Mouse (Mus musculus): Measurements from ENCODE around the gene Tlx2. TPM values are rescaled to one million over a fixed set of nuclear protein-coding genes. Genes with fewer than 3 reads are reported as not detected.
A peak's percentile ranks its signal among the peaks of the same experiment; 100 is the strongest.

Tlx2 gene
- polyA plus RNA-seq (2016; fragmentation: Nextera tagmentation; extraction: Ambion mirVana), result 5.6 and 12.3 TPM in 2 replicates

DNA sequence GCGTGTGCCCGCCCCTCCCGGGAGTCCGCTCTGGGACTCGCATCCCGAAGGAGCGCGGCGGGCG, at the start of gene Tlx2:
Gene Tlx2 (minus strand): TSS at position 47 of the 64 bp plus-strand sequence.
- peaks cover 100% of the 10 kb centered on the region for H3K27me3 ChIP-seq (ENCODE audit: insufficient read depth, poor library complexity, severe bottlenecking)
- H3K27ac ChIP-seq, result peak within 1 kb of the TSS; percentile 42; the same call in 1 of the 2 replicates
- 1% methylated on average over 10 of the region's 10 CpGs for WGBS
- H3K9me3 ChIP-seq, result no peaks in the 10 kb centered on the region
- no peaks in the 10 kb centered on the region for H3K36me3 ChIP-seq
- H3K4me3 ChIP-seq, result peak within 1 kb of the TSS; percentile 41
- no peak for DNase-seq (ENCODE audit: low spot score)
- H3K4me1 ChIP-seq (replicated peaks), result peaks cover 39% of the 10 kb centered on the region

GRCm38 (mm10) chr6:83119734-83120051, 49.6 kb upstream of the Tlx2 start:
- Histone ChIP-seq H3K9me3 (no peaks in the 10 kb centered on the region), H3K27me3 (ENCODE audit: insufficient read depth, poor library complexity, severe bottlenecking) (no peaks in the 10 kb centered on the region), H3K4me1 (replicated peaks) (peaks cover 83% of the 10 kb centered on the region), H3K36me3 (peaks cover 40% of the 10 kb centered on the region), H3K4me3 (peak overlapping the region; percentile 91), H3K27ac (peak overlapping the region; percentile 99)
- DNase-seq (ENCODE audit: low spot score), result no peak
- 82% methylated on average over 7 of the region's 7 CpGs for WGBS

GRCm38 (mm10) chr6:83118825-83119733, 49.0 kb upstream of the Tlx2 start:
- peaks cover 82% of the 10 kb centered on the region for H3K4me1 ChIP-seq (replicated peaks)
- whole genome bisulfite sequencing, result 89% methylated on average over 14 of the region's 14 CpGs
- peak overlapping the region; percentile 99; the same call in 1 of the 2 replicates for H3K27ac ChIP-seq
- H3K27me3 ChIP-seq (ENCODE audit: insufficient read depth, poor library complexity, severe bottlenecking), result no peaks in the 10 kb centered on the region
- no peaks in the 10 kb centered on the region for H3K9me3 ChIP-seq
- H3K4me3 ChIP-seq, result peak overlapping the region; percentile 91
- H3K36me3 ChIP-seq, result peaks cover 40% of the 10 kb centered on the region
- no peak for DNase-seq (ENCODE audit: low spot score)

- H3K4me1 ChIP-seq (replicated peaks), result peaks cover 75% of the 10 kb centered on the region
- H3K27ac ChIP-seq, result peak overlapping the region; percentile 1; the same call in 1 of the 2 replicates
- no peaks in the 10 kb centered on the region for H3K9me3 ChIP-seq
- WGBS, result 86% methylated on average over 11 of the region's 11 CpGs
- peaks cover 40% of the 10 kb centered on the region for H3K36me3 ChIP-seq
- no peak for DNase-seq (ENCODE audit: low spot score)
- no peaks in the 10 kb centered on the region for H3K27me3 ChIP-seq (ENCODE audit: insufficient read depth, poor library complexity, severe bottlenecking)
- H3K4me3 ChIP-seq, result 0 out of 2 replicates have a peak overlapping the region, but pooled peaks have one; percentile 16
Observed at GRCm38 (mm10) chr6:83118369-83118768, 48.3 kb upstream of the Tlx2 start.

DNA sequence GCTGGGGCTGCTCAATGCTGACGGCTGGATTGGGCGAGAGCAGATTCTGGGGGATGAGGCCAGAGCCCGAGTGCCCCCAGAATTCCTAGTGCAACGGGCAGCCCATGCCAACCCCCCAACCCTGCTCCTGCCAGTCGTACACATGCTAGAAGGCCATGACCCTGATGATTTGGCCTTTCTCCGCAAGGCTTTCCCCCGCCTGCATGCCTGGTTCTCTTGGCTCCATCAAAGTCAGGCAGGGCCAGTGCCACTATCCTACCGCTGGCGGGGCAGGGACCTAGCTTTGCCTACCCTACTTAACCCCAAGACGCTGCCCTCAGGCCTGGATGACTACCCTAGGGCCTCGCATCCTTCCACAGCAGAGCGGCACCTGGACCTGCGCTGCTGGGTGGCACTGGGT, 47.5 kb upstream of the Tlx2 start:
- H3K4me1 ChIP-seq (replicated peaks), result peaks cover 68% of the 10 kb centered on the region
- H3K4me3 ChIP-seq, result peak overlapping the region; percentile 16; the same call in 1 of the 2 replicates
- peak overlapping the region; percentile 1; the same call in 1 of the 2 replicates for H3K27ac ChIP-seq
- no peaks in the 10 kb centered on the region for H3K9me3 ChIP-seq
- WGBS, result 91% methylated on average over 13 of the region's 13 CpGs
- DNase-seq (ENCODE audit: low spot score), result no peak
- H3K27me3 ChIP-seq (ENCODE audit: insufficient read depth, poor library complexity, severe bottlenecking), result no peaks in the 10 kb centered on the region
- H3K36me3 ChIP-seq, result peaks cover 35% of the 10 kb centered on the region

DNA sequence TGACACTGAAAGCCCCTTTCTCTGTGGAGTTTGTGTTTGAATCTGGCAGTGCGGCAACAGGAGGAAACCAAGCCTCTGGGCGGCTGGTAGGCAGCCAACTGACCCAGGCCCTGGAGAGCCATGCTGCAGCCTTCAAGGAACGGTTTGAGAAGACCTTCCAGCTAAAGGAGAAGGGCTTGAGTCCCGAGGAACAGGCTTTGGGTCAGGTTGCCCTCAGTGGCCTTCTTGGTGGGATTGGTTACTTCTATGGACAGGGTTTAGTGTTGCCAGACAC, 47.0 kb upstream of the Tlx2 start:
- no peak for DNase-seq (ENCODE audit: low spot score)
- Histone ChIP-seq H3K27ac (peak overlapping the region; percentile 25; the same call in 1 of the 2 replicates), H3K4me3 (peak overlapping the region; percentile 89), H3K36me3 (peaks cover 35% of the 10 kb centered on the region), H3K9me3 (no peaks in the 10 kb centered on the region), H3K27me3 (ENCODE audit: insufficient read depth, poor library complexity, severe bottlenecking) (no peaks in the 10 kb centered on the region), H3K4me1 (replicated peaks) (peaks cover 63% of the 10 kb centered on the region)
- 88% methylated on average over 4 of the region's 4 CpGs for WGBS

DNA sequence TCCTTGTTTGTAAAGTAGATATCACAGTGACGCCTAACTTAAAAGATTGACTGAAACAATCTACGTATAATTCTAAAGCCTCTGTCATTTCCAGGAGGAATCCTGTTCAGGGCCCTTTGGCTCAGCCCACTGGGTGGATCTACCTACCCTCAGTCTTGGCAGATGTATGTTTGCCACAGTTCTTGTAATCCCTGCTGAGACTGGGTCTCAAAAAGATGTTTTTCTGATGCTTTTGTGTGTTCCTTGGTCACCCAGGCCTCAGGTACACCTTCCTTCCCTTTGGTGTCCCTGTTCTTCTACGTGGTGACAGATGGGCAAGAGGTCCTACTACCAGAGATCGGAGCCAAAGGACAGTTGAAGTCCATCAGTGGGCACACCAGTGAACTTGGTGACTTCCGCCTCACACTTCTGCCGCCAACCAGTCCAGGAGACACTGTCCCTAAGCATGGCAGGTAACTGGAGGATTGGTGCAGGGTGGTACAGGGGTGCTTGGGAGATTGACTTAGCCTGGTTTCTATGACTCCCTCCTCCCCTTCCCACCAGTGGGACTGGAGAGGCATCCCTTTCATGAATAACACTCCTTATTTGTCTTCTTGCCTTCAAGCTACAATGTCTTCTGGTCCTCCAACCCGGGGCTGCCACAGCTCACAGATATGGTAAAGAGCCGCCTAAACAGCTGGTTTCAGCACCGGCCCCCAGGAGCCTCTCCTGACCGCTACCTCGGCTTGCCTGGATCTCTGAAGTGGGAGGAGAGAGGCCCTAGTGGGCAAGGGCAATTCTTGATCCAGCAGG, 46.5 kb upstream of the Tlx2 start:
- no peak for DNase-seq (ENCODE audit: low spot score)
- Histone ChIP-seq H3K4me3 (peak overlapping the region; percentile 89), H3K4me1 (replicated peaks) (peaks cover 59% of the 10 kb centered on the region), H3K27me3 (ENCODE audit: insufficient read depth, poor library complexity, severe bottlenecking) (no peaks in the 10 kb centered on the region), H3K36me3 (peaks cover 35% of the 10 kb centered on the region), H3K27ac (peak overlapping the region; percentile 92; the same call in 1 of the 2 replicates), H3K9me3 (no peaks in the 10 kb centered on the region)
- 83% methylated on average over 11 of the region's 11 CpGs for WGBS

- Histone ChIP-seq H3K4me1 (replicated peaks) (peaks cover 59% of the 10 kb centered on the region), H3K27ac (peak overlapping the region; percentile 92), H3K4me3 (peak overlapping the region; percentile 89), H3K9me3 (no peaks in the 10 kb centered on the region), H3K27me3 (ENCODE audit: insufficient read depth, poor library complexity, severe bottlenecking) (no peaks in the 10 kb centered on the region), H3K36me3 (peaks cover 42% of the 10 kb centered on the region)
- DNase-seq (ENCODE audit: low spot score), result no peak
- 2% methylated on average over 48 of the region's 48 CpGs for WGBS
Observed at GRCm38 (mm10) chr6:83115682-83116372, 45.7 kb upstream of the Tlx2 start.

GRCm38 (mm10) chr6:83115011-83115671, 45.0 kb upstream of the Tlx2 start, which contains the start of gene Mogs:
Gene Mogs, plus strand, starts transcription at chr6:83115496.
- WGBS, result 2% methylated on average over 58 of the region's 58 CpGs
- no peaks in the 10 kb centered on the region for H3K27me3 ChIP-seq (ENCODE audit: insufficient read depth, poor library complexity, severe bottlenecking)
- H3K27ac ChIP-seq, result peak within 1 kb of the TSS; percentile 92
- H3K36me3 ChIP-seq, result peaks cover 46% of the 10 kb centered on the region
- peak within 1 kb of the TSS; percentile 89 for H3K4me3 ChIP-seq
- peak; percentile 94 for DNase-seq (ENCODE audit: low spot score)
- no peaks in the 10 kb centered on the region for H3K9me3 ChIP-seq
- peaks cover 56% of the 10 kb centered on the region for H3K4me1 ChIP-seq (replicated peaks)

DNA sequence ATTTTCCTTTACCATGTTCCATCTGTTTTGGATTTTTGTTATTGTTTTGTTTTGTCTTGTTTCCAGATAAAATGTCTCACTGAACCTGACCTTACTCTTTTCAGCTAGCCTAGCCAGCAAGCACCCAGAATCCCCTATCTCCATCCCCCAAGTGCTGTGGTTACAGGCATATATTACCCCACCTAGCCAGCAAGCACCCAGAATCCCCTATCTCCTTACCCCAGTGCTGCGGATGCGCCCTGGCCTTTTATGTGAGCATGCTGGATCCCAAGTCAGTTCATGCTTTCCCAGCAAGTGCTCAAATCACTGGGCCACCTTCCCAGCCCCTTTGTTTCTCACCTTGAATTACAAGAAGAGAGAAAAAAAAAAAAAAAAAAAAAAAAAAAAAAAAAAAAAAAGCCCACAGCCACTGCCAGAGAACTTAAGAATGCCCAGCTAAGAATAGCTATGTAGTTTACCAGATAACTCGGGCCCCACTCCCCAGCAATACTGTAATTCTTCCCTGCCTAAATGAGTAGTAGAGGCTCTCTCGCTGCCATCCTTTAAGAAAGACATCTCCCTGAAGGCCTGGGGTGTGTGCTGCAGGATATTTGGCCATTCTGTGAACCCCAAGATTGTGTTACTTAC, 41.5 kb upstream of the Tlx2 start:
- Histone ChIP-seq H3K4me3 (no peak overlapping the region), H3K9me3 (no peaks in the 10 kb centered on the region), H3K27me3 (ENCODE audit: insufficient read depth, poor library complexity, severe bottlenecking) (no peaks in the 10 kb centered on the region), H3K4me1 (replicated peaks) (peaks cover 51% of the 10 kb centered on the region), H3K36me3 (peaks cover 16% of the 10 kb centered on the region), H3K27ac (no peak overlapping the region)
- DNase-seq (ENCODE audit: low spot score), result no peak
- 91% methylated on average over 4 of the region's 4 CpGs for WGBS

DNA sequence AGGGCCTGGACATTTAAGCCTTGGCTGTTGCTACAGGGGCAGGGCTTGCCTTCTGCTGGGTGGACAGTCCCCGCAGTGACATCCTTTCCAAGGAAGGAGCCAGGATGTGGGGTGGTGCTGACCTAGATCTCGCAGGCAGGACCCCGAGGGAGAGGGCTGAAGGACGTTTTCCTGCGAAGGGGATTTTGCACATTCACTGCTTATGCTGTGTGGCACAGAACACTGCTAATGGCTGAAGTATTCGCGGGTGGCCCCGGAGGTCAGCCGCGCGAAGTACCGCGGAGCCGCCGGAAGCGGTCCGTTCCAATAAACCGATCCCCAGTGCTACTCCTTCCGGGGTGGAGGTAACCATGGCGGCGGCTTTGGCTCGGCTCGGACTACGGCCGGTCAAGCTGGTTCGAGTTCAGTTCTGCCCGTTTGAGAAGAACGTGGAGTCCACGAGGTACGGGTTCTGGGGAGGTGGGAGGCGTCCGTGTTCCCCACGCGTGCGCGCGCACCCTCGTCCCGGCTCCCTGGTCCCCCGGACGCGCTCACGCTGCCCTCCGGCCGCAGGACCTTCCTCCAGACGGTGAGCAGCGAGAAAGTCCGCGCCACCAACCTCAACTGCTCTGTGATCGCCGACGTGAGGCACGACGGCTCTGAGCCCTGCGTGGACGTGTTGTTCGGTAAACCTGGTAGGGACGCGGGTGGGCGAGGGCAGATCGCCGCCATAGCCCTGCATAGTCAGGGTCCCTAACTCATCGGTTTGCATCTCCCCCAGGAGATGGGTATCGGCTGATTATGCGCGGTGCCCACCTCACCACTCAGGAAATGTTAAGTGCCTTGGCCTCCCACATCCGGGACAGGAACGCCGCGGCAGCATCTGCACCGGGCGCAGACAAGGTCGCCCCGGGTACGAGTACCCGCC, 38.9 kb upstream of the Tlx2 start, which contains the start of gene Mrpl53:
Gene Mrpl53 (plus strand): TSS at position 279 of the 907 bp plus-strand sequence.
- Histone ChIP-seq H3K27me3 (ENCODE audit: insufficient read depth, poor library complexity, severe bottlenecking) (no peaks in the 10 kb centered on the region), H3K4me1 (replicated peaks) (peaks cover 29% of the 10 kb centered on the region), H3K36me3 (peaks cover 14% of the 10 kb centered on the region; the same call in 1 of the 2 replicates), H3K4me3 (peak within 1 kb of the TSS; percentile 80), H3K9me3 (no peaks in the 10 kb centered on the region), H3K27ac (peak within 1 kb of the TSS; percentile 93)
- under 1% methylated on average over 76 of the region's 76 CpGs for WGBS
- peak; percentile 84 for DNase-seq (ENCODE audit: low spot score)
